Mouse (Mus musculus): ENCODE data around the gene Ptpru. TPM values are rescaled to one million over a fixed set of nuclear protein-coding genes. Genes with fewer than 3 reads are reported as not detected.

Ptpru gene
- polyA plus RNA-seq (2015; fragmentation: Nextera tagmentation; extraction: Ambion mirVana): 1.3 and 6.8 TPM in 2 replicates

GRCm38 (mm10) chr4:131837872-131838524 lies at the start of gene Ptpru:
TSS of gene Ptpru (minus strand) at chr4:131838288.

GRCm38 (mm10) chr4:131873293-131874168 lies 35.4 kb upstream of the Ptpru start, which contains the start of gene Srsf4:
TSS of gene Srsf4 (plus strand) at chr4:131873617.

GRCm38 (mm10) chr4:131843290-131843743 lies 5.2 kb upstream of the Ptpru start, which contains the start of gene Mecr:
TSS of gene Mecr (plus strand) at chr4:131843470.

Other genes with a start within 250 kb of the Ptpru start
- 22.5 and 51.4 TPM in 2 replicates for gene Mecr, start 5.2 kb upstream of the Ptpru start, polyA plus RNA-seq (2015; fragmentation: Nextera tagmentation; extraction: Ambion mirVana)
- gene Srsf4, start 35.3 kb upstream of the Ptpru start, polyA plus RNA-seq (2015; fragmentation: Nextera tagmentation; extraction: Ambion mirVana): 42.7 and 52.3 TPM in 2 replicates
- gene Tmem200b, start 83.5 kb upstream of the Ptpru start, polyA plus RNA-seq (2015; fragmentation: Nextera tagmentation; extraction: Ambion mirVana): 3.6 and 3.9 TPM in 2 replicates
- gene Gm10300, start 236.4 kb upstream of the Ptpru start, polyA plus RNA-seq (2015; fragmentation: Nextera tagmentation; extraction: Ambion mirVana): 0.11 and 0.22 TPM in 2 replicates
- gene Epb41, start 237.0 kb upstream of the Ptpru start, polyA plus RNA-seq (2015; fragmentation: Nextera tagmentation; extraction: Ambion mirVana): 22.7 and 26.2 TPM in 2 replicates